Mouse (Mus musculus) left cerebral cortex, postnatal 25 days (tissue): ENCODE measurements around the gene Mb21d2. TPM values are rescaled to one million over a fixed set of nuclear protein-coding genes. Genes with fewer than 3 reads are reported as not detected.
A peak's percentile ranks its signal among the peaks of the same experiment; 100 is the strongest.

Source experiments
- DNase-seq, 2 experiments: peaks; one replicate each; pipeline ENCODE4 v3.0.0; 2022; ENCODE audit warnings: low spot score in 2 of 2, mixed read lengths in 1 of 2
- intact Hi-C: fragments of 180-260 bp; cut with DNase I; formaldehyde crosslinking; loops from one replicate; pipeline ENCODE4 v1.15.1; 2025
- total RNA-seq, 2 experiments: library from RNA; stranded (reverse); gene quantifications; 2 replicates each; pipeline ENCODE4 v1.2.3; 2021

The Mb21d2 gene
- total RNA-seq, 2 experiments from 2014 or later: 41.5 to 50.0 TPM

DNA sequence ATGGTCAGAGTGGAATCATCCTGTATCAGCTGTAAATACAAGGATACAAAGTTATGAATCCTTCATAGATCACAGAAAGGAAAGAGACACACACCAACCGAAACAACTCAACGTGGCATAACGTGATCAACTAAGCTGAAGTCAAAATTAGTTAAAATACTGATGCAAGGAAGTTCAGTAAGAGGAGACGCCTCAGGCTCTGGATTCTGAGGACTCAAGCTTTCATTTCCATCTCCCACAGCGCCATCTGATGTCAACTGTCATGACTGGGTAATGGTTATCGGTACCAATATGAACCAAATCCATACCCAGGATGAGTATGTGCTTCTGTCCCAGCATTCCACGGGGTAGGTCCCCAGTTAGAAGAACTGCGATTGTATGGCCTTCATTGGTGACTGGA lies 104.7 kb downstream of the Mb21d2 start:
- intact Hi-C loops: no loop called here
- DNase-seq: no peak

DNA sequence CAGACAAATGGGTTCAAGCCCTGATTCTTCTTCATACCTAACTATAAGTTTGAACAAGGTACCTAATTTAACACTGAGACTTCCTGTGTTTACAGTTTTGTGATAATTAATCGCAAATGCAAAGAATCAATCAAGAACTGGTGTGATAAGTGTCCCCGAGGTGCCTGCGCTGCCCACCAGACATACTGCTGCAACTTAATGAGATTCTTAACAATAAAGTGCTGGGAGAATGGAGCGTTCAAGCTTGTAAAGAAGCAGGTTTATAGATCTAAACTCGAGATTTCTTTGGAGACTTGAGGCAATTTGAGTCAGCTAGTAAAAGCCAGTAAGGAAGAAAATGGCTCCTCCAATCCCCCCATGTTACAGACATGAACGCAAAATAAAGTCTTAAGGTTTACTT lies 107.7 kb downstream of the Mb21d2 start:
- intact Hi-C loops: no loop called here
- DNase-seq: no peak

GRCm38 (mm10) chr16:28818749-28819285 lies 110.7 kb downstream of the Mb21d2 start:
- intact Hi-C loops: no loop called here
- DNase-seq: no peak

GRCm38 (mm10) chr16:28813290-28813689 lies 116.2 kb downstream of the Mb21d2 start:
- no peak for DNase-seq
- intact Hi-C loops: no loop called here

DNA sequence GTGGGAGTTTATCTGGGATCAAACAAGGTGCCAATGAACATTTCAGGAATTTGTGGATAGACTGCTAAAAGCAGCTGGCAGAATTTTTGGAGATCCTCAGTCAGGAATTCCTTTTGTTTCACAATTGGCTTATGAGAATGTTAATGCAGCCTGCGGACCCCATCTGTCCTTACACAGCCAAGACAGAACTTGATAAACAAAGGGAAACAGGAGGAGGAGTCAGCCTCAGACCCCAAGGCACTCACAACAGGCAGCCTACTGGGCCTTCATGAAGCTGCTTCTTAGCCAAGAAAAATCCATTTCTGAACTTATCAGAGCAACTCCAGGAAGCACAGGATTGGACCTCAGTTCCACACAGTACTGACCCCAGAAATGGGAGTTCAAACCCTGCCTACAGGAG lies 120.4 kb downstream of the Mb21d2 start:
- intact Hi-C loops: no loop called here
- no peak for DNase-seq

DNA sequence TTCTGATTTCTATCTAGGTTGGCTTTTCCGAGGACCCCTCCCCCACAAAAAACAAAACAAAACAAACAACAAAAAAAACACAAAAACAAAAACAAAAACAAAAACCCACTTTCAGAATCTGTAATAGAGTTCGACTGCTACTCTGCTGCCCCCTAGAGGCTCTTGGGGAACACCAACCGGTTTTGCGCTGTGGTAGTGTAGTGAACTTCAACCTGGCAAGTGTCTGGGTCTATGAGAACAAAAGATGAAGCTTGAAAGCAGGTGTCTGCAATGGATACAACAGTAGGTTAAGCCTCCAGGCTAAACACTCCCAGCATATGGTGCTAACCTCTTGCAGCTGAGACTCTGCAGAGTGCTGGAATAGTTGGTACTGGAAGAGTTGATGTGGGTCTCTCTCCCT lies 136.4 kb downstream of the Mb21d2 start:
- intact Hi-C loops: loop anchor here (1.0 kb wide), 1 partner anchor 200 kb away; no protein-coding TSS in a partner anchor
- DNase-seq: peak; percentile 27 to 41

Other genes with a start within 250 kb of the Mb21d2 start
- 100 to 1,000 TPM; 311 to 324 TPM for gene Fgf12, start 176.6 kb downstream of the Mb21d2 start, total RNA-seq